Mouse (Mus musculus) C2C12 (cell line): ENCODE measurements around the gene Mettl3.

Experiments used
- CTCF ChIP-seq: IDR thresholded peaks from one replicate; pipeline ENCODE4 v1.5.1; 2011; ENCODE audit not compliant: control insufficient read depth, insufficient read depth, insufficient read length
- MAX ChIP-seq: IDR thresholded peaks from one replicate; pipeline ENCODE4 v1.6.1; 2011; ENCODE audit warnings: mild to moderate bottlenecking, control low read depth
- USF1 ChIP-seq: IDR thresholded peaks from one replicate; pipeline ENCODE4 v1.6.1; 2011; ENCODE audit warnings: low read depth, mild to moderate bottlenecking, control low read depth, moderate library complexity

- no peak for TF ChIP-seq CTCF
- TF ChIP-seq MAX = no peak
- no peak for TF ChIP-seq USF1
These were observed 27.7 kb downstream of the Mettl3 start for GRCm38 (mm10) chr14:52277210-52277609.
